Mouse (Mus musculus): ENCODE measurements at regions not wholly inside any gene's neighbourhood (a gene's known extent, or its start where the extent isn't known, plus 50 kb on each side); places are given as distances from the start of the nearest gene placed in this dataset.

- TF ChIP-seq CTCF (IDR thresholded peaks at IDR 0.05; ENCODE audit: low read depth, low read length) (no peak), POLR2A (IDR thresholded peaks at IDR 0.05; ENCODE audit: insufficient read depth, low read length) (no peak), EP300 (IDR thresholded peaks at IDR 0.05; ENCODE audit: insufficient read depth, low read depth, low read length) (no peak)
Observed at GRCm38 (mm10) chr12:29095406-29096032, 343.9 kb downstream of the Eipr1 start.

Data from ES-Bruce4 (cell line).